15 mouse cellular contexts compared by ENCODE assay signal in genomic region chr2:20902981-20903645, GRCm38 (mm10).
A peak's percentile ranks its signal among the peaks of the same experiment; 100 is the strongest.
DNase-seq lines count a peak whose midpoint lies in the region; ATAC-seq and TF ChIP-seq lines count a peak whose summit lies in the region.
"Had no signal": no experiment of that assay in that cellular context is flagged by ENCODE, and none has a peak within 500 bp of the region (broad histone marks: within the 10 kb centered on the region; RNA-seq: fewer than 3 reads in every experiment).

No protein-coding gene starts in this region.

- H3K36me3 ChIP-seq in kidney, adult 2 months (ENCODE audit: control insufficient read depth, insufficient read depth, low read length): no peaks in the 10 kb centered on the region
- H3K36me3 ChIP-seq in kidney, embryonic 15.5 days: no peaks in the 10 kb centered on the region
- peaks cover 3% of the 10 kb centered on the region; the same call in 1 of the 2 replicates for H3K36me3 ChIP-seq in forebrain, embryonic 14.5 days (ENCODE audit: control insufficient read depth, insufficient read depth, low read length)
- H3K36me3 ChIP-seq: limb, embryonic 12.5 days; stomach, embryonic 15.5 days had no signal

- no peak for TF ChIP-seq POLR2A in kidney, adult 2 months (IDR thresholded peaks at IDR 0.05; ENCODE audit: low read depth, low read length)

- no peak overlapping the region for H3K4me3 ChIP-seq in kidney, adult 2 months (ENCODE audit: insufficient read depth, low read depth, low read length)
- H3K4me3 ChIP-seq in kidney, embryonic 15.5 days (replicated peaks): no peak overlapping the region
- no peak overlapping the region for H3K4me3 ChIP-seq in forebrain, embryonic 14.5 days (ENCODE audit: low read depth, low read length)
- H3K4me3 ChIP-seq: limb, embryonic 12.5 days; stomach, embryonic 15.5 days had no signal

- H3K4me2 ChIP-seq in kidney, embryonic 15.5 days: no peak overlapping the region
- H3K4me2 ChIP-seq in forebrain, embryonic 14.5 days (ENCODE audit: low read length): no peak overlapping the region
- H3K4me2 ChIP-seq: limb, embryonic 12.5 days; stomach, embryonic 15.5 days had no signal

- ATAC-seq in kidney, embryonic 15.5 days (replicated peaks; ENCODE audit: low FRiP score): no peak
- ATAC-seq in forebrain, embryonic 14.5 days: no peak
- ATAC-seq: hindbrain, embryonic 16.5 days; midbrain, embryonic 16.5 days had no signal

- H3K9me3 ChIP-seq in kidney, embryonic 15.5 days (replicated peaks): no peaks in the 10 kb centered on the region
- H3K9me3 ChIP-seq in forebrain, embryonic 14.5 days (replicated peaks; ENCODE audit: control insufficient read depth, low read length): no peaks in the 10 kb centered on the region
- H3K9me3 ChIP-seq: limb, embryonic 12.5 days; stomach, embryonic 15.5 days had no signal

- no peak overlapping the region for H3K9ac ChIP-seq in kidney, embryonic 15.5 days
- no peak overlapping the region for H3K9ac ChIP-seq in forebrain, embryonic 14.5 days (ENCODE audit: low read length)
- H3K9ac ChIP-seq: limb, embryonic 12.5 days; stomach, embryonic 15.5 days had no signal

- no peaks in the 10 kb centered on the region for H3K27me3 ChIP-seq in kidney, adult 2 months (replicated peaks; ENCODE audit: control insufficient read depth, insufficient read depth, low read length)
- no peaks in the 10 kb centered on the region for H3K27me3 ChIP-seq in kidney, embryonic 15.5 days
- H3K27me3 ChIP-seq in forebrain, embryonic 14.5 days (replicated peaks; ENCODE audit: control insufficient read depth, insufficient read depth, low read length): no peaks in the 10 kb centered on the region
- H3K27me3 ChIP-seq: limb, embryonic 12.5 days; stomach, embryonic 15.5 days had no signal

- TF ChIP-seq CTCF in kidney, adult 2 months (conservative IDR thresholded peaks at IDR 0.05; ENCODE audit: insufficient read depth, insufficient read length, low read depth, low read length): no peak

- peak; percentile 53 to 79 for DNase-seq in adrenal gland, adult (ENCODE audit: inconsistent age in 2 of 2, low spot score in 1 of 2)
- no peak for DNase-seq in adrenal gland, adult 8-10 months
- peak; percentile 11 for DNase-seq in kidney, adult 2 months
- DNase-seq in brain, adult 2 months (ENCODE audit: low read depth, low spot score): peak; percentile 96
- DNase-seq in cerebellum, postnatal 25 days: peak; percentile 94 to 95
- DNase-seq in spleen, postnatal 14 days (ENCODE audit: low spot score in 2 of 2): no peak
- no peak for DNase-seq in forebrain, embryonic 14.5 days (ENCODE audit: low spot score)
- DNase-seq: right cerebral cortex, postnatal 25 days; thymus, postnatal 36 days had no signal

- H3K4me1 ChIP-seq in kidney, adult 2 months (ENCODE audit: control insufficient read depth, insufficient read depth, low read length): no peaks in the 10 kb centered on the region
- H3K4me1 ChIP-seq in kidney, embryonic 15.5 days: no peaks in the 10 kb centered on the region
- H3K4me1 ChIP-seq in forebrain, embryonic 14.5 days (ENCODE audit: control insufficient read depth, insufficient read depth, low read length): no peaks in the 10 kb centered on the region
- H3K4me1 ChIP-seq: stomach, embryonic 15.5 days had no signal

- WGBS in kidney, adult 2 months: 75% methylated on average over 11 of the region's 11 CpGs
- WGBS in kidney, embryonic 15.5 days: 84% methylated on average over 11 of the region's 11 CpGs
- WGBS in forebrain, embryonic 14.5 days: 88% methylated on average over 11 of the region's 11 CpGs

- no peak overlapping the region for H3K27ac ChIP-seq in kidney, adult 2 months (ENCODE audit: insufficient read depth, low read depth, low read length)
- no peak overlapping the region for H3K27ac ChIP-seq in kidney, embryonic 15.5 days
- H3K27ac ChIP-seq in forebrain, embryonic 14.5 days (ENCODE audit: low read depth, low read length): no peak overlapping the region
- H3K27ac ChIP-seq: kidney, postnatal 0 days; limb, embryonic 12.5 days; stomach, embryonic 15.5 days had no signal

Comparison
In these comparisons a context has a peak if more than half of its experiments do, and no peak if none do; other contexts are left out.
1. DNase-seq: peak in adrenal gland, adult (2 of 2), kidney, adult 2 months (single experiment), brain, adult 2 months (single experiment) and cerebellum, postnatal 25 days (2 of 2); none in adrenal gland, adult 8-10 months (single experiment), spleen, postnatal 14 days (0 of 2) and forebrain, embryonic 14.5 days (single experiment).